Mouse (Mus musculus) testis, adult 2 months (tissue): ENCODE data around the gene Susd1. TPM values are rescaled to one million over a fixed set of nuclear protein-coding genes. Genes with fewer than 3 reads are reported as not detected.

Source experiments
- H3K27ac ChIP-seq: fragments of 200-500 bp; 2 replicates; pipeline ENCODE4 v1.5.1; 2012; ENCODE audit warnings: low read depth, low read length; ENCODE audit not compliant: control insufficient read depth, insufficient read depth
- H3K27me3 ChIP-seq: fragments of 200-500 bp; 2 replicates; pipeline ENCODE4 v1.6.1; 2012; ENCODE audit warnings: mild to moderate bottlenecking, low read length, moderate library complexity; ENCODE audit not compliant: control insufficient read depth, insufficient read depth
- H3K36me3 ChIP-seq: fragments of 200-500 bp; 2 replicates; pipeline ENCODE4 v1.6.1; 2012; ENCODE audit warnings: mild to moderate bottlenecking, low read length; ENCODE audit not compliant: control insufficient read depth, insufficient read depth
- H3K4me1 ChIP-seq: fragments of 200-500 bp; 2 replicates; pipeline ENCODE4 v1.6.1; 2012; ENCODE audit warnings: low read length; ENCODE audit not compliant: control insufficient read depth, insufficient read depth
- H3K4me3 ChIP-seq: fragments of 200-500 bp; 2 replicates; pipeline ENCODE4 v1.5.1; 2012; ENCODE audit warnings: low read depth, mild to moderate bottlenecking, low read length, moderate library complexity, mixed read lengths; ENCODE audit not compliant: control insufficient read depth
- CTCF ChIP-seq: fragments of 200-500 bp; IDR thresholded peaks from 2 replicates; pipeline ENCODE4 v1.5.1; 2012; ENCODE audit warnings: low read depth, mild to moderate bottlenecking, inconsistent platforms, low read length, moderate library complexity; ENCODE audit not compliant: control insufficient read depth, insufficient read depth, insufficient replicate concordance
- POLR2A ChIP-seq: fragments of 200-500 bp; IDR thresholded peaks from 2 replicates; pipeline ENCODE4 v1.6.1; 2012; ENCODE audit warnings: low read depth, mild to moderate bottlenecking, inconsistent platforms, low read length, moderate library complexity; ENCODE audit not compliant: control insufficient read depth
- polyA plus RNA-seq: library from polyadenylated mRNA; depleted of rRNA; stranded (reverse); fragments of >200 nt; gene quantifications from 2 replicates; pipeline ENCODE4 v1.2.3, GENCODE M21; 2012

Gene Susd1
- polyA plus RNA-seq, 1 experiment, result 4.8 TPM

GRCm38 (mm10) chr4:59434039-59434438 lies 4.4 kb downstream of the Susd1 start:
- H3K27me3 ChIP-seq, result no peaks in the 10 kb centered on the region
- H3K4me1 ChIP-seq, result peaks cover 10% of the 10 kb centered on the region
- TF ChIP-seq CTCF (no peak), POLR2A (no peak)
- no peak overlapping the region for H3K4me3 ChIP-seq
- no peak overlapping the region for H3K27ac ChIP-seq
- H3K36me3 ChIP-seq, result no peaks in the 10 kb centered on the region

DNA sequence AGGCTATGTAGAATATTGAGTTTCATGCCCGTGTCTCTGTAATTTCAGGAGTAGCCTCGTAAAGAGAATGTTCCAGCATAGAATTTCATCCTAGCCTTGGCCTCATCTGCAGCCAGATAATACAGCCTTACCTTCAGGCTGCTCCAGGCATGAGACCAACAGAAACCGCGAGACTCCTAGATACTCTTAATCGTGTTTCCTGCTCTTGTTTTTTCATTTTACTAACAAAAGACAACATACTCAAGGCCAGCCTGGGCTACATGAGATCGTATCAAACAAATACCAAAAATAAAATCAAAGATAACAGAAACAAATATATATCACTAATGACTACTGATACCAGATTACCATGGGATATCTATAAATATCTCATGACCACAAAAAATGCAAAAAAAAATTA lies 9.3 kb downstream of the Susd1 start:
- Histone ChIP-seq H3K4me1 (no peaks in the 10 kb centered on the region), H3K36me3 (no peaks in the 10 kb centered on the region), H3K27me3 (no peaks in the 10 kb centered on the region), H3K27ac (no peak overlapping the region), H3K4me3 (no peak overlapping the region)
- TF ChIP-seq POLR2A (no peak), CTCF (no peak)

GRCm38 (mm10) chr4:59426429-59426828 lies 12.0 kb downstream of the Susd1 start:
- no peaks in the 10 kb centered on the region for H3K27me3 ChIP-seq
- H3K4me3 ChIP-seq, result no peak overlapping the region
- H3K27ac ChIP-seq, result no peak overlapping the region
- no peaks in the 10 kb centered on the region for H3K36me3 ChIP-seq
- no peaks in the 10 kb centered on the region for H3K4me1 ChIP-seq
- no peak for TF ChIP-seq CTCF
- no peak for TF ChIP-seq POLR2A

DNA sequence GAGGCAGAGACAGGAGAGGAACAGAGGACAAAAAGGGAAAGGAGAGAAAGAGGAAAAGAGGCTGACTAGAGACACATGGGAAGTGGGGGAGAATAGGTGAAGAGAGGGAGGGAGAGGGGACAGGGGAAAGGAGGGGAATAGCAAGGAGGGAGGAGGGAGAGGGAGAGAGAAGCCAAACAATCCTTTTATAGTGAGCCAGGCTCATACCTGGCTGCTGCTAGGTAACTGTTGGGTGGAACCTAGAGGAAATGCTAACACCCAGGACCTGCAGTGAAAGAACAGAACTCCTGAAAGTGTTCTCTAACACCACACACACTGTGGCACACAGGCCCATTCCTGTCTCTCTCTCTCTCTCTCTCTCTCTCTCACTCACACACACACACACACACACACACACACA lies 15.6 kb downstream of the Susd1 start:
- H3K4me1 ChIP-seq, result no peaks in the 10 kb centered on the region
- no peaks in the 10 kb centered on the region for H3K36me3 ChIP-seq
- H3K27me3 ChIP-seq, result no peaks in the 10 kb centered on the region
- no peak overlapping the region for H3K4me3 ChIP-seq
- no peak overlapping the region for H3K27ac ChIP-seq
- TF ChIP-seq POLR2A, result no peak
- TF ChIP-seq CTCF, result no peak

DNA sequence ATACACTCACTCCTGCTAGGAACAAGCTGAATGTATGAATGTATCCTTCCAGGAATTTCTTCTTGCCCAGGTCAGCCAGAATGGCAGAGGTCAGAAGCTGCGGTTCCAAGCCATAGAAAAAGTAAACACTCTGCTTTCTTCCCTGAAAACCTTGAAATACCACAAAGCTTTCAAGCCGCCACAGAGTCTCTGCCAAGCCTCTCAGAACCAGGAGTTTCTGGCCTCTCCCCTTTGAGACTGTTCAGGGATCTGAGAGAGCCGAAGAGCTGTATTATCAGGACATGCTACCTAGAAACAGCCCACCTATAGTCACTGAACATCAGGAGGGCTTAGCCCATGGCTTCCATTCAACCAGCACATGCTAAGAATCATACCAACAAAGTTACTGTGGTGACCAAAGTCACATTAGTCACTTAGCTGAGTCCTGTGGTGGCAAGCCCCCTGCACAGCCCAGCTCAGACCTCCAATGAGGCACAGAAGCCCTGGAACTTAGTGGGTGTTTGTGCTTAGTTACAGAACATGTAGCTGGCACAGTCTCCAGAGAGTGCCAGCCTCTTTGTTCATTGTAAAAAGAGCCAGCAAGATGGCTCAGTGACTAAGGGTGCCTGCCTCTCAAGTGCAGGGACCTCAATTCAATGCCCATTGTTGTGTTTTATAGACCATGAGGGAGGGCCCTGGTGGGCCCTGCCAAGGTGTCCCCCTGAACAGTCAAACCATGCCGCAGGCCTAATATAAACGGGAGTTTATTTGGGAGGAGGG lies 16.2 kb downstream of the Susd1 start:
- TF ChIP-seq CTCF (no peak), POLR2A (no peak)
- Histone ChIP-seq H3K27me3 (no peaks in the 10 kb centered on the region), H3K4me3 (no peak overlapping the region), H3K36me3 (no peaks in the 10 kb centered on the region), H3K27ac (no peak overlapping the region; the same call in 1 of the 2 replicates), H3K4me1 (no peaks in the 10 kb centered on the region)

GRCm38 (mm10) chr4:59421369-59421746 lies 17.1 kb downstream of the Susd1 start:
- no peak overlapping the region for H3K27ac ChIP-seq
- no peak for TF ChIP-seq POLR2A
- TF ChIP-seq CTCF, result no peak
- no peaks in the 10 kb centered on the region for H3K27me3 ChIP-seq
- H3K4me3 ChIP-seq, result no peak overlapping the region
- no peaks in the 10 kb centered on the region for H3K36me3 ChIP-seq
- H3K4me1 ChIP-seq, result no peaks in the 10 kb centered on the region

- TF ChIP-seq POLR2A (no peak), CTCF (no peak)
- Histone ChIP-seq H3K4me1 (no peaks in the 10 kb centered on the region), H3K36me3 (no peaks in the 10 kb centered on the region), H3K27ac (no peak overlapping the region), H3K4me3 (no peak overlapping the region), H3K27me3 (no peaks in the 10 kb centered on the region)
Measured at GRCm38 (mm10) chr4:59420695-59421368, 17.6 kb downstream of the Susd1 start.
